In genomic region chr6:8192517-8192916, GRCm38 (mm10) we compare ENCODE assay signal across 29 mouse cellular contexts. TPM values are rescaled to one million over a fixed set of nuclear protein-coding genes. Genes with fewer than 3 reads are reported as not detected.
"Had no signal": no experiment of that assay in that cellular context is flagged by ENCODE, and none has a peak within 500 bp of the region (broad histone marks: within the 10 kb centered on the region; RNA-seq: fewer than 3 reads in every experiment).

Col28a1 (minus strand) TSS chr6:8192617.

- H3K27me3 ChIP-seq: embryonic facial prominence, embryonic 12.5 days; embryonic facial prominence, embryonic 13.5 days; embryonic facial prominence, embryonic 15.5 days; forebrain, embryonic 12.5 days; forebrain, embryonic 13.5 days; forebrain, embryonic 15.5 days had no signal

- ATAC-seq: forebrain, embryonic 13.5 days; forebrain, embryonic 14.5 days; forebrain, embryonic 15.5 days; forebrain, embryonic 16.5 days; forebrain, postnatal 0 days had no signal

- H3K4me1 ChIP-seq: embryonic facial prominence, embryonic 10.5 days; embryonic facial prominence, embryonic 12.5 days; embryonic facial prominence, embryonic 13.5 days; embryonic facial prominence, embryonic 15.5 days; forebrain, embryonic 10.5 days; forebrain, embryonic 12.5 days; forebrain, embryonic 13.5 days; forebrain, embryonic 15.5 days had no signal

- H3K36me3 ChIP-seq: embryonic facial prominence, embryonic 10.5 days; embryonic facial prominence, embryonic 12.5 days; embryonic facial prominence, embryonic 13.5 days; embryonic facial prominence, embryonic 15.5 days; forebrain, embryonic 10.5 days; forebrain, embryonic 12.5 days; forebrain, embryonic 15.5 days had no signal

- DNase-seq: cerebellum, adult 2 months; cerebellum, adult 8-10 months; cerebellum, adult 9-10 months; cerebellum, adult 9-11 months; cerebellum, postnatal 10 days; cerebellum, postnatal 14 days; cerebellum, postnatal 25 days; cerebellum, postnatal 36 days; embryo, embryonic 11 days; forebrain, postnatal 0 days; gastrocnemius, adult 2 months; gastrocnemius, postnatal 10 days; gastrocnemius, postnatal 14 days; gastrocnemius, postnatal 25 days; gastrocnemius, postnatal 36 days; heart, adult 11 months; heart, adult 18-20 months had no signal

- H3K27ac ChIP-seq: embryonic facial prominence, embryonic 10.5 days; embryonic facial prominence, embryonic 12.5 days; embryonic facial prominence, embryonic 13.5 days; embryonic facial prominence, embryonic 15.5 days; forebrain, embryonic 10.5 days; forebrain, embryonic 12.5 days; forebrain, embryonic 13.5 days; forebrain, embryonic 15.5 days; gastrocnemius, adult 2 months had no signal

- H3K4me2 ChIP-seq: embryonic facial prominence, embryonic 12.5 days; embryonic facial prominence, embryonic 13.5 days; embryonic facial prominence, embryonic 15.5 days; forebrain, embryonic 12.5 days; forebrain, embryonic 13.5 days; forebrain, embryonic 15.5 days had no signal

- H3K9ac ChIP-seq: embryonic facial prominence, embryonic 12.5 days; embryonic facial prominence, embryonic 13.5 days; embryonic facial prominence, embryonic 15.5 days; forebrain, embryonic 12.5 days; forebrain, embryonic 13.5 days; forebrain, embryonic 15.5 days; forebrain, postnatal 0 days had no signal

- H3K4me3 ChIP-seq: embryonic facial prominence, embryonic 10.5 days; embryonic facial prominence, embryonic 12.5 days; embryonic facial prominence, embryonic 13.5 days; embryonic facial prominence, embryonic 15.5 days; erythroblast, embryonic 14.5 days; forebrain, embryonic 10.5 days; forebrain, embryonic 12.5 days; forebrain, embryonic 13.5 days; forebrain, embryonic 15.5 days; gastrocnemius, adult 2 months had no signal

- H3K9me3 ChIP-seq: forebrain, embryonic 15.5 days had no signal

RNA-seq across cellular contexts. Expression of gene Col28a1, which starts in this region (rescaled TPM):
- total RNA-seq: granulocyte monocyte progenitor cell, adult 5-6 weeks had no signal
- polyA plus RNA-seq: erythroblast, embryonic 14.5 days; forebrain, embryonic 12.5 days had no signal
